Mouse (Mus musculus): ENCODE data around the gene AA467197.

DNA sequence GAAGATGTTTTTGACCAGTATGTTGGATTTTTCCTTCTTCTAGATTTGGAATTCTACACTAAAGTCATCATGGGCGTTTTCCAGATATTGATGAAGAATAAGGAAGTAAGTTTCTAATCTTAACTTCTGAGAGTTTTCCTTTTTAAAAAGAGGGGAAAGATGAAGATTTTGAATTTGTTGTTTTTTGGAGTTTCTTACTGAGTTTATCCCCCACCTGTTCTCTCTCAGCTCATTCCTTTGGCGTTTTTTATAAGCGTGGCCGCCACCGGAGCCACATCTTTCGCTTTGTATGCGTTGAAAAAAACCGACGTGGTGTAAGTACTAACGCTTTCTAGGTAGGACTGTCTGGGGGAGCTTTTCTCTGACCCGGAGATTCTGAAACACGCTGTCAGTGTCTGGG, 1.2 kb downstream of the AA467197 start:
- TF ChIP-seq CTCF (IDR thresholded peaks at IDR 0.05; ENCODE audit: borderline replicate concordance, control insufficient read depth, extremely low read depth, insufficient read depth, low read length, poor library complexity) (no peak), POLR2A (IDR thresholded peaks at IDR 0.05; ENCODE audit: control insufficient read depth, extremely low read depth, insufficient read depth, low read length, poor library complexity) (no peak)
